In genomic region chr3:31085000-31085399, GRCm38 (mm10) we compare ENCODE assay signal across 21 mouse cellular contexts. TPM values are rescaled to one million over a fixed set of nuclear protein-coding genes. Genes with fewer than 3 reads are reported as not detected.
DNase-seq lines count a peak whose midpoint lies in the region; ATAC-seq lines count a peak whose summit lies in the region.
"Had no signal": no experiment of that assay in that cellular context is flagged by ENCODE, and none has a peak within 500 bp of the region (broad histone marks: within the 10 kb centered on the region; RNA-seq: fewer than 3 reads in every experiment).

No protein-coding gene starts in this region.

- H3K9me3 ChIP-seq in forebrain, embryonic 11.5 days (ENCODE audit: control insufficient read depth, low read length) = no peaks in the 10 kb centered on the region
- H3K9me3 ChIP-seq in forebrain, embryonic 10.5 days = no peaks in the 10 kb centered on the region
- H3K9me3 ChIP-seq: embryonic facial prominence, embryonic 10.5 days; embryonic facial prominence, embryonic 12.5 days; forebrain, embryonic 13.5 days; forebrain, embryonic 15.5 days had no signal

- H3K4me1 ChIP-seq in forebrain, embryonic 11.5 days (replicated peaks; ENCODE audit: control insufficient read depth, insufficient read depth, low read length) = no peaks in the 10 kb centered on the region; the same call in 1 of the 2 replicates
- H3K4me1 ChIP-seq in forebrain, embryonic 10.5 days = peaks cover 19% of the 10 kb centered on the region

- no peak overlapping the region for H3K4me2 ChIP-seq in forebrain, embryonic 11.5 days (ENCODE audit: low read depth, low read length, severe bottlenecking)
- H3K4me2 ChIP-seq: embryonic facial prominence, embryonic 12.5 days; forebrain, embryonic 13.5 days; forebrain, embryonic 15.5 days had no signal

- no peak for ATAC-seq in forebrain, embryonic 11.5 days (replicated peaks; ENCODE audit: low FRiP score)
- ATAC-seq in CD4-positive, CD25-positive, alpha-beta regulatory T cell, adult 4 months = peak; percentile 21
- ATAC-seq in inflammation-experienced regulatory T-cells, adult 6 months = peak; percentile 23
- ATAC-seq: forebrain, embryonic 13.5 days; forebrain, embryonic 15.5 days; forebrain, postnatal 0 days had no signal

- WGBS in forebrain, embryonic 11.5 days = 92% methylated on average over 3 of the region's 3 CpGs
- 91% methylated on average over 3 of the region's 3 CpGs for WGBS in forebrain, embryonic 10.5 days

- DNase-seq in forebrain, embryonic 11.5 days (ENCODE audit: low spot score) = peak; percentile 5
- DNase-seq in forebrain, embryonic 10.5 days (ENCODE audit: extremely low spot score, low spot score) = no peak
- peak; percentile 53 for DNase-seq in naive thymus-derived CD4-positive, alpha-beta T cell, adult 2 months (ENCODE audit: low read depth)
- DNase-seq in ovary, postnatal 14 days (ENCODE audit: low spot score) = no peak
- DNase-seq in retina, embryonic 14.5 days (ENCODE audit: low spot score) = no peak
- DNase-seq: adrenal gland, adult 2 months; adrenal gland, postnatal 14 days; adrenal gland, postnatal 36 days; B cell, adult 2 months; cerebellum, adult 11-12 months; cerebellum, adult 2 months; cerebellum, adult 9-10 months; cerebellum, postnatal 10 days; cerebellum, postnatal 25 days; forebrain, postnatal 0 days had no signal

- no peak overlapping the region for H3K9ac ChIP-seq in forebrain, embryonic 11.5 days (ENCODE audit: low read length)
- H3K9ac ChIP-seq: embryonic facial prominence, embryonic 12.5 days; forebrain, embryonic 13.5 days; forebrain, embryonic 15.5 days; forebrain, postnatal 0 days had no signal

- no peaks in the 10 kb centered on the region for H3K27me3 ChIP-seq in forebrain, embryonic 11.5 days (ENCODE audit: control insufficient read depth, insufficient read depth, low read length)
- H3K27me3 ChIP-seq in forebrain, embryonic 10.5 days (ENCODE audit: poor library complexity, severe bottlenecking) = no peaks in the 10 kb centered on the region
- H3K27me3 ChIP-seq: embryonic facial prominence, embryonic 12.5 days; forebrain, embryonic 13.5 days; forebrain, embryonic 15.5 days had no signal

- H3K36me3 ChIP-seq in forebrain, embryonic 11.5 days (ENCODE audit: control insufficient read depth, insufficient read depth, low read length) = no peaks in the 10 kb centered on the region
- no peaks in the 10 kb centered on the region for H3K36me3 ChIP-seq in forebrain, embryonic 10.5 days (replicated peaks)
- H3K36me3 ChIP-seq: embryonic facial prominence, embryonic 10.5 days; embryonic facial prominence, embryonic 12.5 days; forebrain, embryonic 15.5 days had no signal

- H3K27ac ChIP-seq in forebrain, embryonic 11.5 days (ENCODE audit: low read depth, low read length) = no peak overlapping the region
- no peak overlapping the region for H3K27ac ChIP-seq in forebrain, embryonic 10.5 days
- H3K27ac ChIP-seq: embryonic facial prominence, embryonic 10.5 days; embryonic facial prominence, embryonic 12.5 days; forebrain, embryonic 13.5 days; forebrain, embryonic 15.5 days had no signal

- no peak overlapping the region for H3K4me3 ChIP-seq in forebrain, embryonic 11.5 days (ENCODE audit: low read depth, low read length)
- H3K4me3 ChIP-seq in forebrain, embryonic 10.5 days = no peak overlapping the region
- H3K4me3 ChIP-seq: embryonic facial prominence, embryonic 10.5 days; embryonic facial prominence, embryonic 12.5 days; forebrain, embryonic 13.5 days; forebrain, embryonic 15.5 days had no signal

RNA-seq across cellular contexts. Expression of gene Skil, which starts 9.9 kb away (rescaled TPM):
- 31.6 and 33.5 TPM in 2 replicates for polyA plus RNA-seq in forebrain, embryonic 11.5 days (2014; fragmentation: Nextera tagmentation; extraction: Ambion mirVana)
- 24.2 and 25.5 TPM in 2 replicates for polyA plus RNA-seq in forebrain, embryonic 10.5 days (2016; fragmentation: Nextera tagmentation; extraction: Ambion mirVana)
- 10 to 100 TPM; 60.4 to 66.0 TPM for polyA plus RNA-seq in CD4-positive, CD25-positive, alpha-beta regulatory T cell, adult 4 months (2017; shearing (Covaris generic))
- 10 to 100 TPM; 29.8 to 63.7 (median 62.7) TPM for polyA plus RNA-seq in inflammation-experienced regulatory T-cells, adult 6 months (2017; shearing (Covaris generic))

Comparison
In these comparisons a context has a peak if more than half of its experiments do, and no peak if none do; other contexts are left out.
1. DNase-seq: peak in forebrain, embryonic 11.5 days (single experiment) and naive thymus-derived CD4-positive, alpha-beta T cell, adult 2 months (single experiment); none in forebrain, embryonic 10.5 days (single experiment), ovary, postnatal 14 days (single experiment) and retina, embryonic 14.5 days (single experiment).